Mouse (Mus musculus): Measurements from ENCODE around the gene 4930502E18Rik.

GRCm38 (mm10) chrX:53694008-53694777 is 30.4 kb upstream of the 4930502E18Rik start:
- TF ChIP-seq CTCF (IDR thresholded peaks at IDR 0.05; ENCODE audit: low read depth, low read length) (no peak), POLR2A (IDR thresholded peaks at IDR 0.05; ENCODE audit: borderline replicate concordance, low read depth, low read length) (no peak)
